Mouse (Mus musculus) neural tube, embryonic 13.5 days (tissue): ENCODE results near the gene Polr3e. TPM values are rescaled to one million over a fixed set of nuclear protein-coding genes. Genes with fewer than 3 reads are reported as not detected.
"Not testable (repeated sequence)": the region's sequence is repeated elsewhere in the genome, so short reads cannot be mapped to it uniquely, and the experiment has no call there.

Experiments
- ATAC-seq: fragments of 200-750 bp; cut with Nextera tagmentation; 2 replicates; pipeline ENCODE4 v1.8.0; 2017; ENCODE audit warnings: low read depth, mild to moderate bottlenecking, moderate TSS enrichment, moderate library complexity
- H3K27ac ChIP-seq: fragments of 300-500 bp; sonication (generic); replicated peaks from 2 replicates; pipeline ENCODE4 v1.5.1; 2015; ENCODE audit warnings: moderate library complexity, mild to moderate bottlenecking, inconsistent platforms
- H3K27me3 ChIP-seq: fragments of 300-500 bp; sonication (generic); 2 replicates; pipeline ENCODE4 v1.6.1; 2015; ENCODE audit warnings: mild to moderate bottlenecking, inconsistent platforms
- H3K36me3 ChIP-seq: fragments of 300-500 bp; sonication (generic); 2 replicates; pipeline ENCODE4 v1.6.1; 2015; ENCODE audit warnings: mild to moderate bottlenecking, inconsistent platforms
- H3K4me1 ChIP-seq: fragments of 300-500 bp; sonication (generic); replicated peaks from 2 replicates; pipeline ENCODE4 v1.6.1; 2015; ENCODE audit warnings: inconsistent platforms
- H3K4me2 ChIP-seq: fragments of 300-500 bp; sonication (generic); 2 replicates; pipeline ENCODE4 v1.6.1; 2015; ENCODE audit warnings: inconsistent platforms, mild to moderate bottlenecking, moderate library complexity
- H3K4me3 ChIP-seq: fragments of 300-500 bp; sonication (generic); 2 replicates; pipeline ENCODE4 v1.5.1; 2015; ENCODE audit warnings: mild to moderate bottlenecking, inconsistent platforms
- H3K9ac ChIP-seq: fragments of 300-500 bp; sonication (generic); 2 replicates; pipeline ENCODE4 v1.6.1; 2015; ENCODE audit warnings: moderate library complexity, mild to moderate bottlenecking, inconsistent platforms
- H3K9me3 ChIP-seq: fragments of 300-500 bp; sonication (generic); 2 replicates; pipeline ENCODE4 v1.6.1; 2016; ENCODE audit warnings: inconsistent platforms
- WGBS: fragments of 180-500 bp; shearing (Covaris S2); methylation state at CpG from one replicate; pipeline ENCODE4 v1.1.7; 2015; 5-methylcytosine and 5-hydroxymethylcytosine counted together
- polyA plus RNA-seq: library from polyadenylated mRNA; unstranded; fragments of >200 nt; fragmentation: Nextera tagmentation; extraction: Ambion mirVana; gene quantifications from 2 replicates; pipeline ENCODE4 v1.2.1, GENCODE M21; 2015

The Polr3e gene
- polyA plus RNA-seq, 1 experiment from 2014 or later = 21.4 TPM

GRCm38 (mm10) chr7:120916262-120916875 is 1.2 kb upstream of the Polr3e start:
- Histone ChIP-seq H3K4me2 (no peak overlapping the region), H3K27ac (no peak overlapping the region), H3K27me3 (no peaks in the 10 kb centered on the region), H3K36me3 (no peaks in the 10 kb centered on the region), H3K4me1 (peaks cover 23% of the 10 kb centered on the region), H3K4me3 (no peak overlapping the region; the same call in 1 of the 2 replicates), H3K9ac (no peak overlapping the region), H3K9me3 (no peaks in the 10 kb centered on the region)
- ATAC-seq = no peak
- 25% methylated on average over 11 of the region's 11 CpGs for WGBS

GRCm38 (mm10) chr7:120917279-120917591 is 309 bp upstream of the Polr3e start:
- H3K4me2 ChIP-seq = peak overlapping the region; percentile 30

DNA sequence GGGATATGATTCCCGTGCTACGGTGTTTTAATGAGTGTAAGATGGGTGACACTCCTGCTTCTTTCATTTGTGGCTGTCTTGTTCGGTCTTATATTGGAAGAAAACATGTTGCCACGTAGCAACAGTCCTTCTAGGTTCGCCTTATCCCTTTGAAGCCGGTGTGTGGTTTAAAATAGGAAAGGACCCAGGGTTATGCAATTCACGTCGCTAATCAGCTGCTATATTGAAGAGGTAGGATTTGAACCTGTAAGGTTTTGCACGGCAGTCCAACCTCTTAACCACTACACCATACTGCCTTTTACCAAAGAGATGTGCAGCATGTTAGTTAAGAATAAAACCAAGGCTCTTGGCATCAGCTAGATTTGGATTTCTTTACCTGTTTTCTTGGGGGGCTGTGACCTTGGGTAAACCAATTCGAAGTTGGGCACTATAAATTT is 1.0 kb downstream of the Polr3e start:
- peak; percentile 44 for ATAC-seq
- H3K27ac ChIP-seq = peak overlapping the region; percentile 84

More at GRCm38 (mm10) chr7:120917279-120917591, 309 bp upstream of the Polr3e start:
- no peak overlapping the region for H3K9ac ChIP-seq
- WGBS = 9% methylated on average over 12 of the region's 12 CpGs
- peak overlapping the region; percentile 96 for H3K4me3 ChIP-seq
- peak; percentile 88 for ATAC-seq
- no peaks in the 10 kb centered on the region for H3K9me3 ChIP-seq
- no peaks in the 10 kb centered on the region for H3K36me3 ChIP-seq
- no peak overlapping the region for H3K27ac ChIP-seq
- no peaks in the 10 kb centered on the region for H3K27me3 ChIP-seq
- H3K4me1 ChIP-seq = peaks cover 23% of the 10 kb centered on the region

DNA sequence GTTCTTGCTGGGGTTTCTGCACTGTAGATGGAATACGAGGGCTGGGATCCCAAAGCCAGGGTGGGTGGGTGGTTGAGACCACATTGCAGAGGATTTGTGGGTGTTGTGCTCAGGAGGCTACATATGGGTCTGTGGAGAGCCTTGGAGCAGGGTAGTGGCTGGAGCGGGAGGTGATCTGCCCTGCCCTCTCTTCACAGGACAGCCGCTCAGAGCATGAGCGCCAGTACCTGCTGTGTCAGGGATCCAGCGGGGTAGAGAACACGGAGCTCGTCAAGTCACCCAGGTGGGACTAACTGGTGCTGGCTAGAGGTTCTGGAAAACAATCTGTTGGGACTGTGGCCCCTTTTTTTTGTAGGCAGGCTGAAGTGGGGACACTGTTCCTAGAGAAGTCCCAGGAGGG is 15.6 kb downstream of the Polr3e start:
- Histone ChIP-seq H3K4me1 (no peaks in the 10 kb centered on the region), H3K4me3 (no peak overlapping the region), H3K27ac (no peak overlapping the region), H3K36me3 (peaks cover 92% of the 10 kb centered on the region), H3K27me3 (no peaks in the 10 kb centered on the region), H3K4me2 (no peak overlapping the region), H3K9me3 (no peaks in the 10 kb centered on the region), H3K9ac (no peak overlapping the region)
- no peak for ATAC-seq
- WGBS = 97% methylated on average over 7 of the region's 7 CpGs

More for the DNA sequence above, 1.0 kb downstream of the Polr3e start:
- WGBS = 6% methylated on average over 10 of the region's 10 CpGs
- H3K4me2 ChIP-seq = peak overlapping the region; percentile 68
- no peaks in the 10 kb centered on the region for H3K27me3 ChIP-seq
- H3K9me3 ChIP-seq = no peaks in the 10 kb centered on the region
- H3K9ac ChIP-seq = peak overlapping the region; percentile 93
- H3K36me3 ChIP-seq = 0 out of 2 replicates have a peak, but pooled peaks cover 5% of the 10 kb centered on the region
- H3K4me3 ChIP-seq = peak overlapping the region; percentile 96
- H3K4me1 ChIP-seq = peaks cover 23% of the 10 kb centered on the region

DNA sequence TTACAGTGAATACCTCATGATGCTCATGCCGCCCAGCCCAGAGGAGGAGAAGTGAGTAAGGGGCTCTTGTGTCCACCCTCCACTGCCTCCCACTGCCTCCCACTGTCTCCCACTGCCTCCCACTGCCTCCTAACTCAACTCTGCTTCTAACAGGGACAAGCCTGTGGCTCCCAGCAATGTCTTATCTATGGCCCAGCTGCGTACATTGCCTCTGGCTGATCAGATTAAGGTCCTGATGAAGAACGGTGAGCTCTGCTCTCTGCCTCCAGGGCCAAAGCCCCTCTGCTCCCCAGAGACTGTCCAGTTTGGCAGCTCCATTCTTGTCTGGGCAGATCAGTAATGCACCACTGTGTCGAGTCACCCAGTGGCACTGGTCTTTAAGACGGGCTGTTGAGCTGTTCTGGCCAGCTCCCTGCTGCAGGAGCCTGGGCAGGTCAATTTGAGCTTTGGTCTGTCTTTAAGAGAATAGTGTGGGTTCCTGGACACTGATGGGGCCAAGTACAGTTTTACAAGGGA is 16.2 kb downstream of the Polr3e start:
- no peaks in the 10 kb centered on the region for H3K4me1 ChIP-seq
- no peaks in the 10 kb centered on the region for H3K27me3 ChIP-seq
- WGBS = 86% methylated on average over 4 of the region's 5 CpGs
- ATAC-seq = no peak
- peaks cover 92% of the 10 kb centered on the region for H3K36me3 ChIP-seq
- H3K4me3 ChIP-seq = no peak overlapping the region
- H3K27ac ChIP-seq = no peak overlapping the region
- no peaks in the 10 kb centered on the region for H3K9me3 ChIP-seq
- no peak overlapping the region for H3K4me2 ChIP-seq
- H3K9ac ChIP-seq = no peak overlapping the region

- peaks cover 92% of the 10 kb centered on the region for H3K36me3 ChIP-seq
These were observed 17.2 kb downstream of the Polr3e start for GRCm38 (mm10) chr7:120934716-120935115.

GRCm38 (mm10) chr7:120936522-120936921 is 19.0 kb downstream of the Polr3e start:
- Histone ChIP-seq H3K36me3 (peaks cover 94% of the 10 kb centered on the region), H3K9ac (no peak overlapping the region), H3K4me1 (no peaks in the 10 kb centered on the region), H3K9me3 (no peaks in the 10 kb centered on the region), H3K27ac (no peak overlapping the region), H3K4me3 (no peak overlapping the region), H3K27me3 (no peaks in the 10 kb centered on the region), H3K4me2 (no peak overlapping the region)
- WGBS = 89% methylated on average over 4 of the region's 4 CpGs
- ATAC-seq = no peak

More at GRCm38 (mm10) chr7:120934716-120935115, 17.2 kb downstream of the Polr3e start:
- H3K27me3 ChIP-seq = no peaks in the 10 kb centered on the region
- no peak overlapping the region for H3K9ac ChIP-seq
- H3K27ac ChIP-seq = no peak overlapping the region
- no peaks in the 10 kb centered on the region for H3K9me3 ChIP-seq
- no peak for ATAC-seq
- 42% methylated on average over 5 of the region's 5 CpGs for WGBS
- no peak overlapping the region for H3K4me2 ChIP-seq
- no peaks in the 10 kb centered on the region for H3K4me1 ChIP-seq
- H3K4me3 ChIP-seq = no peak overlapping the region

DNA sequence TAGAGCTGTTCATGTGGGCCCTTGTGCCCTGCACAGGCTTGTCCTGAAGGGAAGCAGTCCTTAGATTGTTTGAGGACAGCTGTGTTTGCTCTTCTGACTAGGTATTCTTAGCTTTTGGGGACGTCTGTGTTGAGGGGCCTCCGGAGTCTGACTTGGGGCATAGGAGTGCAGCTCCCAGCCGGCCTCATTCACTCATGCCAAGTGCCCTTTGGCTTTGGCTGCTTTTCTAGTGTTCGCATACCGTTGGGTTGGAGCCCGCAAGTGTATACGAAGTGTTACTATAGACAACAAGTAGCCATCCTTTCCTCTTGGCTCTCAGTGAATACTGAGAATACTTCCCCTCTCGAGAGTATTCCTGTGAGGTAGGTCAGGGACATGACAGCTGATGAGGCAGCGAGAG is 20.7 kb downstream of the Polr3e start:
- 91% methylated on average over 9 of the region's 9 CpGs for WGBS
- H3K27me3 ChIP-seq = no peaks in the 10 kb centered on the region
- H3K4me1 ChIP-seq = no peaks in the 10 kb centered on the region
- no peak for ATAC-seq
- no peak overlapping the region for H3K27ac ChIP-seq
- no peak overlapping the region for H3K9ac ChIP-seq
- no peak overlapping the region for H3K4me3 ChIP-seq
- no peak overlapping the region for H3K4me2 ChIP-seq
- H3K36me3 ChIP-seq = peaks cover 94% of the 10 kb centered on the region
- H3K9me3 ChIP-seq = no peaks in the 10 kb centered on the region

DNA sequence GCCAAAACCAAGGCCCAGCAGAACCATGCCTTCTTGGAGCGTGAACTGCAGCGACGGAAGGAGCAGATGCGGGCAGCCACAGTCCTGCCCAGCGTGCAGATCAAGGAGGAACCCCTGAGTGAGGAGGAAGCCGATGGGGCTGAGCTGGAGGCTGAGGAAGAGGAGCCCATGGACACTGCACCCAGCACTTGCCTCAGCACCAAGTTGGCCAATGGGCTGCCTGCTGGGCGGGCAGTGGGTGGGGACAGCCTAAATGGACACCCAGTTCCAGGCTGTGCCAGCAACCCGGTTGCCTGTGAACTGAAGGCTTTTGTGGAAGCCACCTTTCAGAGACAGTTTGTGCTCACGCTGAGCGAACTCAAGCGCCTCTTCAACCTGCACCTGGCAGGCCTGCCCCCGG is 22.8 kb downstream of the Polr3e start:
- Histone ChIP-seq H3K4me2 (no peak overlapping the region), H3K4me1 (no peaks in the 10 kb centered on the region), H3K27me3 (no peaks in the 10 kb centered on the region), H3K27ac (no peak overlapping the region), H3K9me3 (no peaks in the 10 kb centered on the region), H3K9ac (no peak overlapping the region), H3K36me3 (peaks cover 91% of the 10 kb centered on the region), H3K4me3 (no peak overlapping the region)
- WGBS = 92% methylated on average over 12 of the region's 12 CpGs
- ATAC-seq = no peak

- no peak for ATAC-seq
- WGBS = 93% methylated on average over 6 of the region's 6 CpGs
- Histone ChIP-seq H3K9me3 (no peaks in the 10 kb centered on the region), H3K36me3 (peaks cover 89% of the 10 kb centered on the region), H3K9ac (no peak overlapping the region), H3K27ac (no peak overlapping the region), H3K27me3 (no peaks in the 10 kb centered on the region), H3K4me1 (no peaks in the 10 kb centered on the region), H3K4me3 (no peak overlapping the region), H3K4me2 (no peak overlapping the region)
These were observed 23.7 kb downstream of the Polr3e start for GRCm38 (mm10) chr7:120941214-120941613.

DNA sequence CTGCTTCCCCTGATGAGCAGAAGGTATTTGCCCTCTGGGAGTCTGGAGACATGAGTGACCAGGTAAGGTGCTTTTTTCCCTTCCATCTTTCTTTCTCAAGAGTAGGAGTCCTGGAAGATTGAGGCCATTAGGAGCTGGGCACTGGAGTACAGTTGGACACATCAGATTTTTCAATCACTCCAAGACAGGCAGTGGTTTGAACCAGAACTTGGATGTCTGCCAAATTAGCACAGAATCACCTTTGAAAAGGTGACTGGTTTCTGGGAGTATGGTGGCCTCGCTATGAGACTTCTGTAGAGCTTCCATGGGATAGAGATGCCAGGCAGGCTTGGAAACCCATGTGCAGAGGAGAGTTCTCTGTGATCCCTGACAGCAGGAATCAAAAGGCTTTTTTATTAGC is 25.0 kb downstream of the Polr3e start:
- H3K4me3 ChIP-seq = no peak overlapping the region
- ATAC-seq = no peak
- H3K27ac ChIP-seq = no peak overlapping the region
- no peak overlapping the region for H3K4me2 ChIP-seq
- H3K9ac ChIP-seq = no peak overlapping the region
- no peaks in the 10 kb centered on the region for H3K27me3 ChIP-seq
- H3K36me3 ChIP-seq = peaks cover 82% of the 10 kb centered on the region
- H3K4me1 ChIP-seq = no peaks in the 10 kb centered on the region
- no peaks in the 10 kb centered on the region for H3K9me3 ChIP-seq
- WGBS = 90% methylated on average over 1 of the region's 1 CpGs

GRCm38 (mm10) chr7:120943936-120944509 is 26.5 kb downstream of the Polr3e start:
- H3K4me3 ChIP-seq = no peak overlapping the region
- H3K27ac ChIP-seq = no peak overlapping the region
- H3K9me3 ChIP-seq = no peaks in the 10 kb centered on the region
- WGBS = 69% methylated on average over 7 of the region's 8 CpGs
- H3K27me3 ChIP-seq = no peaks in the 10 kb centered on the region
- H3K4me2 ChIP-seq = no peak overlapping the region
- no peak overlapping the region for H3K9ac ChIP-seq
- H3K36me3 ChIP-seq = peaks cover 79% of the 10 kb centered on the region
- no peaks in the 10 kb centered on the region for H3K4me1 ChIP-seq
- ATAC-seq = no peak

DNA sequence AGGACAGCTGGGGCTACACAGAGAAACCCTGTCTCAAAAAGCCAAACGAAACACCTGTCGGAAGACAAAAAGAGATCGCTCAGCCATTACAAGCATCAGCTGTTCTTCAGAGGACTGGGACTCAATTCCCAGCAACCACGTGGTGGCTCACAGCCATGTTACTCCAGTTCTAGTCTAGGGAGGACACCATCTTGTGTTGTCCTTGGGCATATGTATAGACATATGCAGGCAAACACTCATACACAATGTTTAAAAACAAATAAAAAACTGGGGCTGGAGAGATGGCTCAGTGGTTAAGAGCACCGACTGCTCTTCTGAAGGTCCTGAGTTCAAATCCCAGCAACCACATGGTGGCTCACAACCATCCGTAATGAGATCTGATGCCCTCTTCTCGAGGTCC is 36.0 kb downstream of the Polr3e start:
- H3K9ac ChIP-seq, H3K4me3 ChIP-seq, H3K9me3 ChIP-seq, H3K4me2 ChIP-seq, H3K27ac ChIP-seq, H3K4me1 ChIP-seq, ATAC-seq, H3K27me3 ChIP-seq: not testable (repeated sequence)
- WGBS = 80% methylated on average over 7 of the region's 7 CpGs
- H3K36me3 ChIP-seq = peaks cover 58% of the 10 kb centered on the region
